Mouse (Mus musculus) lung, postnatal 0 days (tissue): Measurements from ENCODE around the gene Erc1.

Experiments used
- CTCF ChIP-seq: IDR thresholded peaks from 2 replicates; pipeline ENCODE4 v1.5.1; 2016; ENCODE audit warnings: antibody characterized with exemption, mild to moderate bottlenecking
- EP300 ChIP-seq: IDR thresholded peaks from 2 replicates; pipeline ENCODE4 v1.6.1; 2016; ENCODE audit warnings: antibody characterized with exemption, mild to moderate bottlenecking, control low read depth

DNA sequence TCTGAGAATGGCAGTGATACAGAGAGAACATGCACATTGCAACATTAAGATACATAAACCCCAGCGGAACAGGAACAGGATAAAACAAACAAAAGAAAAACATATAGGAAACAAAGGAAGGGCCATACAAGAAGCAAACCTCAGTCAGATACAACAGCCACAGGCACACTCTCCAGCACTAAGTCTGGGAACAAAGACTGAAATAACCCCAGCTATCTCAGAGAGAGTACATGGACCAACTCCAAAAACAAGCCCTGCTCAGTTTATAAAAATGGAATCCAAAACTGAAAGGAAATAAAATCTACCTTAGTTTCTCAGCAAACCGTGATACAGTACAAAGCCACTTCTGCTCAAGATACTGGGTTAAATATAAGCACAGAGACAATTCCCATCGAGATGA lies 107.4 kb downstream of the Erc1 start:
- TF ChIP-seq CTCF: no peak
- no peak for TF ChIP-seq EP300
